Mouse (Mus musculus): Measurements from ENCODE around the gene C1qtnf1. TPM values are rescaled to one million over a fixed set of nuclear protein-coding genes. Genes with fewer than 3 reads are reported as not detected.

C1qtnf1 gene
- total and polyA plus RNA-seq, 2 experiments, result 6.6 to 9.2 TPM

- 3% methylated on average over 12 of the region's 12 CpGs for WGBS
These were observed 9.6 kb upstream of the C1qtnf1 start for GRCm38 (mm10) chr11:118418442-118418833.

GRCm38 (mm10) chr11:118418834-118419504, 9.0 kb upstream of the C1qtnf1 start, which contains the start of gene Cant1:
Gene Cant1, minus strand, starts transcription at chr11:118419086.
- H3K27me3 ChIP-seq (ENCODE audit: control insufficient read depth, insufficient read depth, low read length), result no peaks in the 10 kb centered on the region
- H3K36me3 ChIP-seq (ENCODE audit: control insufficient read depth, insufficient read depth, low read length), result no peaks in the 10 kb centered on the region
- TF ChIP-seq CTCF (IDR thresholded peaks at IDR 0.05; ENCODE audit: low read depth, low read length), result no peak
- TF ChIP-seq POLR2A (IDR thresholded peaks at IDR 0.05; ENCODE audit: extremely low read depth, insufficient read depth, low read length), result peak; percentile 77
- peak; percentile 95 for DNase-seq (ENCODE audit: extremely low read depth, low read depth, low spot score)
- H3K4me3 ChIP-seq (ENCODE audit: insufficient read depth, low read depth, low read length), result peak within 1 kb of the TSS; percentile 85
- peak within 1 kb of the TSS; percentile 96 for H3K9ac ChIP-seq (ENCODE audit: low read depth, low read length)
- H3K27ac ChIP-seq (replicated peaks; ENCODE audit: insufficient read depth, low read depth, low read length), result peak within 1 kb of the TSS; percentile 76
- under 1% methylated on average over 50 of the region's 50 CpGs for WGBS
- peaks cover 14% of the 10 kb centered on the region; the same call in 1 of the 2 replicates for H3K79me2 ChIP-seq (ENCODE audit: control insufficient read depth, insufficient read depth, low read length)
- peaks cover 18% of the 10 kb centered on the region for H3K4me1 ChIP-seq (ENCODE audit: control insufficient read depth, insufficient read depth, low read length)

More at GRCm38 (mm10) chr11:118418442-118418833, 9.6 kb upstream of the C1qtnf1 start:
- no peaks in the 10 kb centered on the region for H3K27me3 ChIP-seq (ENCODE audit: control insufficient read depth, insufficient read depth, low read length)
- peak overlapping the region; percentile 96 for H3K9ac ChIP-seq (ENCODE audit: low read depth, low read length)
- H3K27ac ChIP-seq (replicated peaks; ENCODE audit: insufficient read depth, low read depth, low read length), result peak overlapping the region; percentile 76
- peaks cover 14% of the 10 kb centered on the region; the same call in 1 of the 2 replicates for H3K79me2 ChIP-seq (ENCODE audit: control insufficient read depth, insufficient read depth, low read length)
- no peaks in the 10 kb centered on the region for H3K36me3 ChIP-seq (ENCODE audit: control insufficient read depth, insufficient read depth, low read length)
- TF ChIP-seq POLR2A (IDR thresholded peaks at IDR 0.05; ENCODE audit: extremely low read depth, insufficient read depth, low read length) (no peak), CTCF (IDR thresholded peaks at IDR 0.05; ENCODE audit: low read depth, low read length) (no peak)
- H3K4me3 ChIP-seq (ENCODE audit: insufficient read depth, low read depth, low read length), result peak overlapping the region; percentile 85
- H3K4me1 ChIP-seq (ENCODE audit: control insufficient read depth, insufficient read depth, low read length), result peaks cover 15% of the 10 kb centered on the region
- no peak for DNase-seq (ENCODE audit: extremely low read depth, low read depth, low spot score)

- H3K36me3 ChIP-seq (ENCODE audit: control insufficient read depth, insufficient read depth, low read length), result no peaks in the 10 kb centered on the region
These were observed 7.7 kb upstream of the C1qtnf1 start for GRCm38 (mm10) chr11:118420261-118420660.

GRCm38 (mm10) chr11:118423266-118423971, 4.6 kb upstream of the C1qtnf1 start:
- under 1% methylated on average over 18 of the region's 18 CpGs for WGBS
- peak; percentile 86 for DNase-seq (ENCODE audit: extremely low read depth, low read depth, low spot score)
- Histone ChIP-seq H3K9ac (ENCODE audit: low read depth, low read length) (peak overlapping the region; percentile 31), H3K27ac (replicated peaks; ENCODE audit: insufficient read depth, low read depth, low read length) (peak overlapping the region; percentile 32), H3K4me1 (ENCODE audit: control insufficient read depth, insufficient read depth, low read length) (peaks cover 17% of the 10 kb centered on the region; the same call in 1 of the 2 replicates), H3K79me2 (ENCODE audit: control insufficient read depth, insufficient read depth, low read length) (peaks cover 4% of the 10 kb centered on the region; the same call in 1 of the 2 replicates), H3K27me3 (ENCODE audit: control insufficient read depth, insufficient read depth, low read length) (no peaks in the 10 kb centered on the region), H3K36me3 (ENCODE audit: control insufficient read depth, insufficient read depth, low read length) (no peaks in the 10 kb centered on the region), H3K4me3 (ENCODE audit: insufficient read depth, low read depth, low read length) (peak overlapping the region; percentile 14; the same call in 1 of the 2 replicates)
- TF ChIP-seq CTCF (IDR thresholded peaks at IDR 0.05; ENCODE audit: low read depth, low read length), result peak; percentile 38
- TF ChIP-seq POLR2A (IDR thresholded peaks at IDR 0.05; ENCODE audit: extremely low read depth, insufficient read depth, low read length), result no peak

More at GRCm38 (mm10) chr11:118420261-118420660, 7.7 kb upstream of the C1qtnf1 start:
- no peaks in the 10 kb centered on the region for H3K27me3 ChIP-seq (ENCODE audit: control insufficient read depth, insufficient read depth, low read length)
- WGBS, result 26% methylated on average over 7 of the region's 7 CpGs
- peaks cover 27% of the 10 kb centered on the region for H3K4me1 ChIP-seq (ENCODE audit: control insufficient read depth, insufficient read depth, low read length)
- no peak overlapping the region for H3K4me3 ChIP-seq (ENCODE audit: insufficient read depth, low read depth, low read length)
- H3K27ac ChIP-seq (replicated peaks; ENCODE audit: insufficient read depth, low read depth, low read length), result peak overlapping the region; percentile 3; the same call in 1 of the 2 replicates
- no peak overlapping the region for H3K9ac ChIP-seq (ENCODE audit: low read depth, low read length)
- peak; percentile 92 for DNase-seq (ENCODE audit: extremely low read depth, low read depth, low spot score)
- no peak for TF ChIP-seq CTCF (IDR thresholded peaks at IDR 0.05; ENCODE audit: low read depth, low read length)
- TF ChIP-seq POLR2A (IDR thresholded peaks at IDR 0.05; ENCODE audit: extremely low read depth, insufficient read depth, low read length), result no peak
- peaks cover 10% of the 10 kb centered on the region; the same call in 1 of the 2 replicates for H3K79me2 ChIP-seq (ENCODE audit: control insufficient read depth, insufficient read depth, low read length)

GRCm38 (mm10) chr11:118424621-118425335, 3.2 kb upstream of the C1qtnf1 start:
- peaks cover 15% of the 10 kb centered on the region; the same call in 1 of the 2 replicates for H3K4me1 ChIP-seq (ENCODE audit: control insufficient read depth, insufficient read depth, low read length)
- 61% methylated on average over 13 of the region's 13 CpGs for WGBS
- H3K36me3 ChIP-seq (ENCODE audit: control insufficient read depth, insufficient read depth, low read length), result no peaks in the 10 kb centered on the region
- H3K9ac ChIP-seq (ENCODE audit: low read depth, low read length), result no peak overlapping the region
- H3K27ac ChIP-seq (replicated peaks; ENCODE audit: insufficient read depth, low read depth, low read length), result peak overlapping the region; percentile 32
- no peaks in the 10 kb centered on the region for H3K27me3 ChIP-seq (ENCODE audit: control insufficient read depth, insufficient read depth, low read length)
- H3K79me2 ChIP-seq (ENCODE audit: control insufficient read depth, insufficient read depth, low read length), result no peaks in the 10 kb centered on the region
- H3K4me3 ChIP-seq (ENCODE audit: insufficient read depth, low read depth, low read length), result no peak overlapping the region
- TF ChIP-seq POLR2A (IDR thresholded peaks at IDR 0.05; ENCODE audit: extremely low read depth, insufficient read depth, low read length) (no peak), CTCF (IDR thresholded peaks at IDR 0.05; ENCODE audit: low read depth, low read length) (no peak)
- peak; percentile 33 for DNase-seq (ENCODE audit: extremely low read depth, low read depth, low spot score)

Data from liver, adult 2 months (tissue).